Mouse (Mus musculus) hindbrain, embryonic 12.5 days (tissue): Measurements from ENCODE around the gene L2hgdh. TPM values are rescaled to one million over a fixed set of nuclear protein-coding genes. Genes with fewer than 3 reads are reported as not detected.
A peak's percentile ranks its signal among the peaks of the same experiment; 100 is the strongest.

Source experiments
- ATAC-seq: fragments of 200-750 bp; cut with Nextera tagmentation; 2 replicates; pipeline ENCODE4 v1.8.0; 2017; ENCODE audit warnings: moderate TSS enrichment; ENCODE audit not compliant: low FRiP score
- H3K27ac ChIP-seq: fragments of 300-500 bp; sonication (generic); 2 replicates; pipeline ENCODE4 v1.5.1; 2016; ENCODE audit warnings: mild to moderate bottlenecking
- H3K27me3 ChIP-seq: fragments of 300-500 bp; sonication (generic); 2 replicates; pipeline ENCODE4 v1.6.1; 2016; ENCODE audit warnings: mild to moderate bottlenecking
- H3K36me3 ChIP-seq: fragments of 300-500 bp; sonication (generic); 2 replicates; pipeline ENCODE4 v1.6.1; 2016; ENCODE audit warnings: mild to moderate bottlenecking
- H3K4me1 ChIP-seq: fragments of 300-500 bp; sonication (generic); 2 replicates; pipeline ENCODE4 v1.6.1; 2016
- H3K4me2 ChIP-seq: fragments of 300-500 bp; sonication (generic); replicated peaks from 2 replicates; pipeline ENCODE4 v1.6.1; 2016; ENCODE audit warnings: mild to moderate bottlenecking
- H3K4me3 ChIP-seq: fragments of 300-500 bp; sonication (generic); 2 replicates; pipeline ENCODE4 v1.5.1; 2016; ENCODE audit warnings: mild to moderate bottlenecking
- H3K9ac ChIP-seq: fragments of 300-500 bp; sonication (generic); 2 replicates; pipeline ENCODE4 v1.6.1; 2016; ENCODE audit warnings: mild to moderate bottlenecking, moderate library complexity
- H3K9me3 ChIP-seq: fragments of 300-500 bp; sonication (generic); replicated peaks from 2 replicates; pipeline ENCODE4 v1.6.1; 2016; ENCODE audit warnings: mild to moderate bottlenecking
- WGBS: fragments of 180-500 bp; shearing (Covaris S2); methylation state at CpG from one replicate; pipeline ENCODE4 v1.1.7; 2016; 5-methylcytosine and 5-hydroxymethylcytosine counted together
- polyA plus RNA-seq: library from polyadenylated mRNA; unstranded; fragments of >200 nt; fragmentation: Nextera tagmentation; extraction: Ambion mirVana; gene quantifications from 2 replicates; pipeline ENCODE4 v1.2.1, GENCODE M21; 2016

The L2hgdh gene
- polyA plus RNA-seq, 1 experiment from 2014 or later: 15.3 TPM

DNA sequence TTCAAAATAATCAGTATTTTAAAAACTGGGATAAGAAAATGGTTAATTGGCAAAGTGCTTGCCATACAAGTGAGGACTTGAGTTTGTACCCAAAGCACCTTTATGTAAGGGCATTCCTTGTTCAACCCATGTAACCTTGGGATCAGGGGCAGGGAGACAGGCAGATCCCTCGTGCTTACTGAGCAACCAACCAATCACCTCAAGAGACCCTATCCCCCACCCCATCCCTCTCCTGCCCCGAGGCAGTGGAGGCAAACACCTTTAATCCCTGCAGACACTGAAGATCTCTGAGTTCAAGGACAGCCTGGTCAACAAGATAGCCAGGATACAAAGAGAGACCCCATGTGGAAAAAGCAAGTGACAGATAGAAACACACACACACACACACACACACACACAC lies 1.3 kb downstream of the L2hgdh start:
- H3K4me2 ChIP-seq: peak overlapping the region; percentile 92
- no peak overlapping the region for H3K9ac ChIP-seq
- no peak overlapping the region for H3K27ac ChIP-seq
- WGBS: 73% methylated on average over 2 of the region's 2 CpGs
- ATAC-seq: no peak
- peaks cover 13% of the 10 kb centered on the region for H3K9me3 ChIP-seq
- peaks cover 17% of the 10 kb centered on the region for H3K4me1 ChIP-seq
- 0 out of 2 replicates have a peak overlapping the region, but pooled peaks have one; percentile 78 for H3K4me3 ChIP-seq
- peaks cover 16% of the 10 kb centered on the region for H3K36me3 ChIP-seq
- H3K27me3 ChIP-seq: no peaks in the 10 kb centered on the region

DNA sequence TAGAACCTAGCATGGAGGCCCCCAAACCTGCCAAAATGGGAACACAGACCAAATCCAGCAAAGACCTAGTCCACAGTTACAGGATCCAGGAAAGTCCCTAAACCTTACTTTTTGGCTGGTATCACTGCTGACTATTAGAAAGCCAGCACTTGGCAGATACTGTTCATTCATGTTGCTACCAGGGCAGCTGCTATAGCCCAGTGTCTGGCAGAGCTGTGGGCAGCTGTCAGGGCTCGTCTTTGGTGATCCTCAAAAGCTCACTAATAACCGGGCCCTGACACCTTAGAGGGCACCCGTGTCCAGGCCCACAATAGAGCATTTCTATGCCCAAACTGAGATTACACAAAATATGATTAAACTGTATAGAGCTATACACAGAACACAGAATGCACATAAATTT lies 1.8 kb downstream of the L2hgdh start:
- Histone ChIP-seq H3K4me2 (no peak overlapping the region), H3K4me1 (peaks cover 17% of the 10 kb centered on the region), H3K4me3 (no peak overlapping the region), H3K27me3 (no peaks in the 10 kb centered on the region), H3K9ac (no peak overlapping the region), H3K9me3 (peaks cover 13% of the 10 kb centered on the region), H3K36me3 (peaks cover 20% of the 10 kb centered on the region), H3K27ac (no peak overlapping the region)
- ATAC-seq: no peak
- 93% methylated on average over 3 of the region's 3 CpGs for WGBS

DNA sequence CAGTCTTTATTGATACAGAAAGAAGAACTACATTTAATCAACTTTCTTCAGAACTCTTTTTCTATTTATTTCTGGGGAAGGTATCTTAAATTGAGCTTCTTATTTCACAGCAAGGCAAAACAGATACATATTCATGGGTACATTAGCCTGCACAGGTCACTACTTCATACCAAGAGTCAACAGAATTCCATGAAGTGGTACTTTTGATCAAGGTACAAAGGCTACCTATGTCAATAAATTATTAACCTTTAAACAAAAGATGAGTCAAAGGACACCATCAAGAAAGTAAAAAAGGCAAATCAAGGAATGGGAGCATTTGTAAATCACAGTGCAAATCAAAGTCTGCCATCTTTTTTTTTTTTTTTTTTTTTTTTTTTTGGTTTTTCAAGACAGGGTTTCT lies 11.0 kb downstream of the L2hgdh start:
- H3K4me2 ChIP-seq: no peak overlapping the region
- no peak overlapping the region for H3K9ac ChIP-seq
- no peak for ATAC-seq
- peaks cover 11% of the 10 kb centered on the region for H3K36me3 ChIP-seq
- H3K9me3 ChIP-seq: 0 out of 2 replicates have a peak, but pooled peaks cover 1% of the 10 kb centered on the region
- no peak overlapping the region for H3K4me3 ChIP-seq
- no peak overlapping the region for H3K27ac ChIP-seq
- H3K4me1 ChIP-seq: no peaks in the 10 kb centered on the region
- H3K27me3 ChIP-seq: no peaks in the 10 kb centered on the region

DNA sequence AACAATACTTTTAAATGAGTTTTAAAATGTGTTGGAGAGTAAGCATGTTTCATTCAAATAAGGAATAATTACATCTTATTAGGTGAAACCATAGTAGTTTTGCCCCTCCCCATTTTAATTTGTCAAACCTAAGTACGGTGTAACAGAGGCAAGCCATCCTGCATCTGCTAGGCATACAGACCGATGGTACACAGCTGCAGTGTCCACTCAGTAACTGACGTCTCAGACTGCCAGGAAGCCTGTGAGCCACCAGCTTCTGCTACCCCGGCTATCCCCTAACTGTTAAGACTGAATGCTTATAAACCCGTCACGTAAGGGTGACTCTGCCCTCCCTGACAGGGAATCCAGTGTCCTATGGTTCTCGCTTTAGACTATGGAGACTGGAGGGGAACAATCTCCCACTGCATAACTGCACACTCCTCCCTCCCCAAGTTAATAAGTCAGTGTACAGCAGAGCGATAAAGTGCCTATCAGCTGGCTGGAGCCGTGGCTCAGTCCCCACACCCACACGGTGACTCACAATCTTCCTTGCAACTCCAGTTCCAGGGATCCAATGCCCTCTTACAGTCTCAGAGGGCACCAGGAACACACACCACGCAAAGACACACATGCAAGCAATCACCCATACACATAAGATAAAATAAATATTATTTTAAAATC lies 19.7 kb downstream of the L2hgdh start:
- no peak overlapping the region for H3K9ac ChIP-seq
- peaks cover 4% of the 10 kb centered on the region; the same call in 1 of the 2 replicates for H3K36me3 ChIP-seq
- no peaks in the 10 kb centered on the region for H3K27me3 ChIP-seq
- 88% methylated on average over 11 of the region's 11 CpGs for WGBS
- no peak overlapping the region for H3K27ac ChIP-seq
- H3K9me3 ChIP-seq: no peaks in the 10 kb centered on the region
- H3K4me3 ChIP-seq: no peak overlapping the region
- no peaks in the 10 kb centered on the region for H3K4me1 ChIP-seq
- H3K4me2 ChIP-seq: no peak overlapping the region
- ATAC-seq: no peak

DNA sequence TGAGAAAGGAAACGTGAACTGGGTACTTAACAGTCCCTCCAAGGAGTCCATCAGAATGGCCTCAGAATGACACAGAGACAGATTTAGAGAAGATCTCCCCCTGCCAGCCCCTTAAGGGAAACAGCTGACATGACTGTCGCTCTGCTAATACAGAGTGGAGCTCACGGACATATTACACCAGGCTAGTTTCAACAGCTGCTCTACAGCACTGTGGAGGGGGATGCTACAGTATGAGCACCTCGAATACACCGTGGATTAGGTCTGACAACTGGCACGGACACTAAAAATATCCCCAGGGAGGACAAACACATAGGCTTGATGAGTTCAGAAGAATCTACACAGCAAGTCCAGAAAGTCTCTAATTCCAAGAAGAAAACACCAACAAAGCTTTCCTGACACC lies 26.3 kb downstream of the L2hgdh start:
- 86% methylated on average over 6 of the region's 6 CpGs for WGBS
- Histone ChIP-seq H3K4me3 (no peak overlapping the region), H3K9ac (no peak overlapping the region), H3K36me3 (peaks cover 8% of the 10 kb centered on the region; the same call in 1 of the 2 replicates), H3K27ac (no peak overlapping the region), H3K9me3 (no peaks in the 10 kb centered on the region), H3K4me1 (no peaks in the 10 kb centered on the region), H3K27me3 (no peaks in the 10 kb centered on the region), H3K4me2 (no peak overlapping the region)
- ATAC-seq: no peak

DNA sequence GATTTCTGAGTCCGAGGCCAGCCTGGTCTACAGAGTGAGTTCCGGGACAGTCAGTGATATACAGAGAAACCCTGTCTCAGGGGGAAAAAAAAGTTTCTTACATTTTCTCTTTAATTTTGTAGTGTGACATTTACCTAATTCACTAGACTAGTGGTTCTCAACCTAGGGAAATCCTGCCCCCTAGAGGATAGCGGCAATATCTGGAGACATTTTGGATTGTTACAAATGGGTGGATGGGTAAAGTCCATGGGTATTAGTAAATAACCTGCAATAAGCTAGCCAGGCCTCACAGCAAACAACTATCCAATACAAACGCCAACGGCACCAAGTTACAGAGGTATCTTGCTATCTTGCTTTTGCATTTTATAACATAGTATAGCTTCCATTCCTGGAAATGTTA lies 27.9 kb downstream of the L2hgdh start:
- no peak overlapping the region for H3K27ac ChIP-seq
- H3K4me1 ChIP-seq: no peaks in the 10 kb centered on the region
- WGBS: 76% methylated on average over 5 of the region's 5 CpGs

DNA sequence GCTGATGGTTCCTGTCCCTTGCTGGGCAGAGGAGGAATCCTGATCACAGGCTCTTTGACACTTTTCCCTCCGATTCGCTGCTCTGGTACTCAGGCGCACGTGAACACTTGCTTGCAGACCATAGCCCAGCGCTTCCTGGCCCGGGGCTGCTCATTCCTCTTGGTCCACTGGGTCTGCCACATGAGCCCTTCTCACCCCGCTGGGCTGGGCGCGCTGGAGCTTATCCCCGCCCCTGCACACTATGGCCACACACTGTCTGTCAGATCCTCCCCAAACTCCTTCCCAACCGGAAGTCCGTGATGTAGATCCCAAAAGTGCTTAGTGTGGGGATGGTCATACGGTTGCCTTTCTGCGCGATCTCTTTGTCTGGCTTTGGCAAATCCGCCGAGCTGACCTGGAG lies 31.2 kb downstream of the L2hgdh start:
- WGBS: 79% methylated on average over 17 of the region's 17 CpGs
- no peak overlapping the region for H3K9ac ChIP-seq
- no peak overlapping the region for H3K4me3 ChIP-seq
- no peak overlapping the region for H3K27ac ChIP-seq
- H3K4me1 ChIP-seq: no peaks in the 10 kb centered on the region
- H3K4me2 ChIP-seq: no peak overlapping the region
- ATAC-seq: no peak
- no peaks in the 10 kb centered on the region for H3K27me3 ChIP-seq
- H3K9me3 ChIP-seq: no peaks in the 10 kb centered on the region
- no peaks in the 10 kb centered on the region for H3K36me3 ChIP-seq

More for the DNA sequence above, 27.9 kb downstream of the L2hgdh start:
- Histone ChIP-seq H3K4me3 (no peak overlapping the region), H3K36me3 (peaks cover 6% of the 10 kb centered on the region; the same call in 1 of the 2 replicates), H3K27me3 (no peaks in the 10 kb centered on the region), H3K9ac (no peak overlapping the region), H3K4me2 (no peak overlapping the region), H3K9me3 (no peaks in the 10 kb centered on the region)
- ATAC-seq: no peak

DNA sequence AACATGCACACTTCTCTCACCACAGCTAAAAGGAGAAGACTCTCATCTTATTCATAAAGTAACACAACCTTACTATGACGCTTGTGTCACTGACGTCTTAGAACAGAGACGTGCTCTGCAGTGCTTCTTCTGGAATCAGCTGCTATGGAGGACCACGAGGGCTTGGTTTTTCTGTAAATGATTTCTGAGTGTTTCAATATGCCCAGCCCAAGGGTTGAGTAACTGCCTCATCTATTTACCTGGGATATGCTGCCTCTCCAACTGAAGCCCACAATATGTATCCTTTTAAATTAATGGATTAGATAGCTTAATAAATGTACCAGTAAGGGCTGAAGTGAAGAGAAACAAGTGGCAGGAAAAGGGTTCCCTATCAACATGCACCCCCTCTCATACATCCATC lies 34.0 kb downstream of the L2hgdh start:
- Histone ChIP-seq H3K4me2 (no peak overlapping the region), H3K4me3 (no peak overlapping the region), H3K4me1 (no peaks in the 10 kb centered on the region), H3K36me3 (no peaks in the 10 kb centered on the region), H3K27me3 (no peaks in the 10 kb centered on the region), H3K27ac (no peak overlapping the region), H3K9ac (no peak overlapping the region), H3K9me3 (no peaks in the 10 kb centered on the region)
- WGBS: 95% methylated on average over 4 of the region's 4 CpGs
- ATAC-seq: no peak

DNA sequence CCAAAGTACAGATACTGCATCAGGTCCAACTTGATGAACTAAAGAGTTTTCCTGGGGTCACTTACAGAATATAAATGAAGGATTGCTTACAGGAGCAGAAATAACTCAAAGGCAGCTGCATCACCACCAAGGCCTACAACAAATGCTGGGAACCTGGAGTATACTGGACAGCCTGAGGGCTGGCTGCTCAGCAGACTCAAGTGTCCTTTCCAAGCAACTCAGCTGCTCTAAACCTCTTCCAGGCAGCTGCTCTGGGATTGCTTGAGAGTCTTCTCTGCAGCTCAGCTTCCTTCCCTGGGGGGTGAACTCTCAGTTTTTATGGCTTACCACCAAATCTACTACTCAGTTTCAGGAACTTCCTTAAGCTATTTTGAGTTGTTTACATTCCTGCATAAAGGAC lies 35.6 kb downstream of the L2hgdh start:
- Histone ChIP-seq H3K27ac (no peak overlapping the region), H3K4me1 (no peaks in the 10 kb centered on the region), H3K9me3 (no peaks in the 10 kb centered on the region), H3K4me3 (no peak overlapping the region), H3K27me3 (no peaks in the 10 kb centered on the region), H3K9ac (no peak overlapping the region), H3K4me2 (no peak overlapping the region), H3K36me3 (no peaks in the 10 kb centered on the region)
- ATAC-seq: no peak

DNA sequence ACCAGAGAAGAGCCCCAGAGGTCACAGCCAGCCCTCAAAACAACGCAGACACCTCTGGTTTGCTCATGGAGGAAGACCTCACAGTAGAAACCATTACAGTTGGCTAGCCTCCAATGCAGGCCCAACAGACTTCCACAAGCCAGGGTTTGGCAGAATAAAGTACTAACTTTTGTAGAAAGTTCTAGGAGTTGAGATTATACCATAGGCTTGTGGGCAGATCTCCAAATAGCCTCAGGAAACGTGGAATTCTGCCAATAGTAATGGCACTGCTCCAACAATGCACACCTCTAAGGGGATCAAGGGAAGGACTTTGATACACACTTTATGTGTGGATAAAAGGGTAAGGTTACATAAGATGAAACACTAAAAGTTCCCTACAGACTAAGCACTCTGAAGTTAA lies 36.3 kb downstream of the L2hgdh start:
- Histone ChIP-seq H3K4me3 (no peak overlapping the region), H3K4me2 (no peak overlapping the region), H3K4me1 (no peaks in the 10 kb centered on the region), H3K27me3 (no peaks in the 10 kb centered on the region), H3K9ac (no peak overlapping the region), H3K27ac (no peak overlapping the region), H3K9me3 (no peaks in the 10 kb centered on the region), H3K36me3 (no peaks in the 10 kb centered on the region)
- no peak for ATAC-seq
- WGBS: 80% methylated on average over 2 of the region's 2 CpGs

DNA sequence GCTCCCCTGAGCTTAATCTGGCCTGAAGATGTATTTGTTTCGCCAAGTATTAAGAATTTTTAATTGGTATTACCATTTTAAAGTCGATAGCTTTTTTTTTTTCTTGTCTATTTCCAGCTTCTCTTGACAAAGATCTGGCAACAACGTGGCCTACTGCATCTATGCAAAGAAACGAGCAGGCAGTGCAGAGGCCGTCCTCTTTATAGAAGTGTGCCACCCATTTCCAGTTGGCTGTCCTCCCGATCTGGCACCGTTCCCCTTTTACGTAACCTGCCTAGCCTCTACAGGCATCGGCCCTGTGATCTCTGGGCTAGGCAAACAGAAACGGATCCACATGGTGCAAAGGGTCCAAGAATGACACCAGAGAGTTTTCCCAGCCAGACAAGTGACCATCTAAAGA lies 41.1 kb downstream of the L2hgdh start:
- Histone ChIP-seq H3K9me3 (no peaks in the 10 kb centered on the region), H3K4me1 (peaks cover 9% of the 10 kb centered on the region), H3K4me3 (no peak overlapping the region), H3K27ac (no peak overlapping the region), H3K9ac (no peak overlapping the region), H3K36me3 (no peaks in the 10 kb centered on the region), H3K27me3 (no peaks in the 10 kb centered on the region), H3K4me2 (no peak overlapping the region)
- 64% methylated on average over 10 of the region's 10 CpGs for WGBS
- ATAC-seq: no peak

DNA sequence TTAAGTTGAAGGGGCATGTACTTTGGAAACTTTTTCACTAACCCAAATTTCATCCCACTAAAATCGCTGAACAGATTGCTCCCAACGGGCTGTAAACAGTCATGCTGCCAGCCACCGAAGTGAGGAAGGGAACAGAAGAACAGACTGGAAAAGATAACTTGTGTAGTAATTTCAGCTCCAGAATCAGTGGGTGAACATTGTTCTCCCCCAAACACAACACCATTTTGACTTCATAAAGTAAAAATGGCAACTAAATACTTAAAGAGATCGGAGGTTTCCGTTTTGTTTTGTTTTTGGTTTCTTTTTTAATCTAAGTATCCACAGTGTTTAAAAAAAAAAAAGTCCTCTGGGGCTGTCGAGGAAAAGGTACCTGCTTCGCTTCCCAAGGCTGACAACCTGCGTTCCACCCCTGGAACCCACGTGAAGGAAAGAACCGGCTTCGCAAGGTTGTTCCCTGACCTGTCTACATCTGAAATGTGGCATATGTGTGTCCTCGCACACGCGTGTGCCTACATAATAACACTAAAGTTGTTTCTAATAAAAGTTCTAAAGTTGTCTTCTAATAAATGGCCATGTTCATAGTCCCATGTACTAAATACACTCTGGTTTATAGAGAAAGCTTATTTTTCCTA lies 41.8 kb downstream of the L2hgdh start:
- H3K9me3 ChIP-seq: no peaks in the 10 kb centered on the region
- H3K36me3 ChIP-seq: no peaks in the 10 kb centered on the region
- no peak overlapping the region for H3K9ac ChIP-seq
- H3K4me1 ChIP-seq: peaks cover 9% of the 10 kb centered on the region
- H3K27me3 ChIP-seq: no peaks in the 10 kb centered on the region
- ATAC-seq: no peak
- no peak overlapping the region for H3K27ac ChIP-seq
- 49% methylated on average over 14 of the region's 14 CpGs for WGBS
- H3K4me2 ChIP-seq: peak overlapping the region; percentile 85
- no peak overlapping the region for H3K4me3 ChIP-seq
